Mouse (Mus musculus) liver, adult 2 months (tissue): Measurements from ENCODE around the gene Cct2.

Experiments used
- CTCF ChIP-seq: fragments of 200-500 bp; IDR thresholded peaks from 2 replicates; pipeline ENCODE4 v1.5.1; 2011; ENCODE audit warnings: low read depth, low read length, control low read depth
- POLR2A ChIP-seq: fragments of 200-500 bp; IDR thresholded peaks from 2 replicates; pipeline ENCODE4 v1.6.1; 2011; ENCODE audit warnings: low read length, control low read depth; ENCODE audit not compliant: insufficient read depth; ENCODE audit errors: extremely low read depth

- TF ChIP-seq CTCF (no peak), POLR2A (no peak)
Measured at GRCm38 (mm10) chr10:117009691-117010090, 53.9 kb downstream of the Cct2 start.
